Mouse (Mus musculus): ENCODE data around the gene Efna5. TPM values are rescaled to one million over a fixed set of nuclear protein-coding genes. Genes with fewer than 3 reads are reported as not detected.

The Efna5 gene
- polyA plus RNA-seq, 1 experiment from 2014 or later: 59.8 TPM

DNA sequence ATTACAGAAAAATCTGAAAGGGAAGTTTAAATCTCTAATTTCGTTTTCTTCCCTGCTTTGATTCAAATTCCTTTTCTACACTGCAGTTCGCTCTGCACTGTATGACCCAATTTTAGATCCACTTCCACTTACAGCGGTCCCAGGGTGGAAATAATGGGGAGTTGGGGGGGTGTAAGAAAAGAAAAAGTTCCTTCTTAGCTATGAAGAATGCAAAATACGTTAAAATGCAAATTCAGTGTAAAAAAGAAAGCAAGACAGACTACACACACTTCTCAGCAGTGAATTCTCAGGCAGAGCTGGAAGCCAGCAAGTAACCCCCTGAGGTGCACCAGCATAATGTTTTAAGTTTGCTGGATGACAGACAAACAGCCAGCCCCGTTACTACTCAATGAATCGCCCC lies 174.7 kb downstream of the Efna5 start:
- H3K27ac ChIP-seq: no peak overlapping the region

DNA sequence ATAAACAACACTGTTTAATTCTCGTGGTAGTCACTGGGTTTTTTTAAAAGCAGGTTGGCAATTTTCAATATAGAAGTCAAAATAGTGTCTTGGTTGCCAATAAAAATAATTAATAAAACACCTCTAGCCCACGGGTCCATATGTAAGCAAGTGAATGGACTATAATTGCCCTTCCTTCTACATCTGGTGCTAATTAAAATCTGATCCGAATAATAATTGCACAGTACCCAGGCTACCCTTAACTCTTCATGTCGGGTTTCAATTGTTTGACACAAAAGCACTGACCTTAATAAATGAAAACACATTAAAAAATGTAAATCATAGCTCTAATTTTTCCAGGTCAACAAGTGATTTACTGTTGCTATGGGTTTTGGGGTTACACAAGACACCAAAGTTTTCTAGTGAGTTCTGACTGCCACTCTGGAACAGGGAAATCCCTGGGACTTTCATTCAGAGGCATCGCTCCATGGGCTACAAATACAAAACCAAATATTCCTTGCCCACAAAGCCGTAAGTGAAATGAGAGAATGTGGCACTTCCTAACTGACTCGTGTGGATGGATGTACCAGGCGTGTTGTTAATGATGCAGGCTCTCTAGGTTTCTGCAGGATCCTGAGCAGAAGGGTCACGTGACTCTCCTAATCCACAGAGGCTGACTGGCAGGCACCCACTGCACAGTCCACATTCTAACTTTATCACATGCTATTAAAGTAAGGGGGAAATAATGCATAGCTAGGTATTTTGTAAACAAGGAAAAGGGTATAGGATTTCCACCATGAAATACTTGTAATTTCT lies 178.9 kb downstream of the Efna5 start:
- no peaks in the 10 kb centered on the region for H3K27me3 ChIP-seq (replicated peaks)
- no peak overlapping the region for H3K9ac ChIP-seq
- no peak overlapping the region for H3K4me2 ChIP-seq
- H3K9me3 ChIP-seq: no peaks in the 10 kb centered on the region
- H3K4me1 ChIP-seq: peaks cover 29% of the 10 kb centered on the region
- H3K27ac ChIP-seq: no peak overlapping the region
- ATAC-seq (replicated peaks): no peak
- no peak overlapping the region for H3K4me3 ChIP-seq
- 46% methylated on average over 9 of the region's 9 CpGs for WGBS
- no peaks in the 10 kb centered on the region for H3K36me3 ChIP-seq (replicated peaks)

More for the DNA sequence above, 174.7 kb downstream of the Efna5 start:
- H3K4me3 ChIP-seq: no peak overlapping the region
- no peak for ATAC-seq (replicated peaks)
- H3K36me3 ChIP-seq (replicated peaks): no peaks in the 10 kb centered on the region
- H3K9ac ChIP-seq: no peak overlapping the region
- no peaks in the 10 kb centered on the region for H3K27me3 ChIP-seq (replicated peaks)
- H3K4me2 ChIP-seq: no peak overlapping the region
- WGBS: 41% methylated on average over 6 of the region's 6 CpGs
- peaks cover 13% of the 10 kb centered on the region for H3K4me1 ChIP-seq
- H3K9me3 ChIP-seq: no peaks in the 10 kb centered on the region

GRCm38 (mm10) chr17:62700791-62701602 lies 180.1 kb downstream of the Efna5 start:
- H3K4me2 ChIP-seq: no peak overlapping the region
- H3K27ac ChIP-seq: no peak overlapping the region
- H3K9me3 ChIP-seq: no peaks in the 10 kb centered on the region
- no peaks in the 10 kb centered on the region for H3K36me3 ChIP-seq (replicated peaks)
- H3K4me3 ChIP-seq: no peak overlapping the region
- H3K9ac ChIP-seq: no peak overlapping the region
- 44% methylated on average over 9 of the region's 9 CpGs for WGBS
- peaks cover 29% of the 10 kb centered on the region for H3K4me1 ChIP-seq
- no peaks in the 10 kb centered on the region for H3K27me3 ChIP-seq (replicated peaks)
- 0 out of 2 replicates have a peak, but pooled peaks have one; percentile 12 for ATAC-seq (replicated peaks)

DNA sequence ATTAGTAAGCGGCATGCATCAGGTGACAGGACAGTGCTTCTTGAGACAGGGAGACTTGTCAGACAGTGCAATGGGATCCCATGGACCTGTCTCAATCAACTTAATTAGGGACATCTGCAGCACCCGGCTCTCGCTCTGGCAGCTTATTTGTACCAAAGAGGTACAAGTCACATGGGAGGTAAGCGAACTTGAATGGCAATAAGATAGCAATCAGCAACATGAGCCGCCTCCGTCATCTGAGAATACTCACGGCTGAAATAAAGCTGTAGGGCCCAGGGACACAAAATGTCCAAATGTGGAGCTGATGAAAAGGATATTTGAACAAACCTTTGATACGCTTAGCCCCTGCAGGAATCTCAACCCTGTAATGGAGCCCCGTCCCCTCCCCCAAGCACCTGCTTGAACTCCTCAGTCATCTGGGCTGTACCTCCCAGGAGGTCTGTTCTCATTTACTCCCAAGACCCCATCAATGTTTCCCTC lies 186.1 kb downstream of the Efna5 start:
- Histone ChIP-seq H3K4me2 (no peak overlapping the region), H3K36me3 (replicated peaks) (no peaks in the 10 kb centered on the region), H3K9me3 (no peaks in the 10 kb centered on the region), H3K4me1 (peaks cover 32% of the 10 kb centered on the region), H3K4me3 (no peak overlapping the region), H3K27ac (no peak overlapping the region), H3K9ac (no peak overlapping the region), H3K27me3 (replicated peaks) (no peaks in the 10 kb centered on the region)
- no peak; the same call in 1 of the 2 replicates for ATAC-seq (replicated peaks)
- WGBS: 55% methylated on average over 9 of the region's 9 CpGs

GRCm38 (mm10) chr17:62692242-62692641 lies 188.9 kb downstream of the Efna5 start:
- no peak overlapping the region; the same call in 1 of the 2 replicates for H3K27ac ChIP-seq
- no peak overlapping the region for H3K9ac ChIP-seq
- no peak for ATAC-seq (replicated peaks)
- no peaks in the 10 kb centered on the region for H3K27me3 ChIP-seq (replicated peaks)
- WGBS: 17% methylated on average over 4 of the region's 4 CpGs
- no peak overlapping the region for H3K4me3 ChIP-seq
- no peaks in the 10 kb centered on the region for H3K36me3 ChIP-seq (replicated peaks)
- H3K9me3 ChIP-seq: no peaks in the 10 kb centered on the region
- H3K4me2 ChIP-seq: no peak overlapping the region
- peaks cover 20% of the 10 kb centered on the region for H3K4me1 ChIP-seq

GRCm38 (mm10) chr17:62691201-62691715 lies 189.9 kb downstream of the Efna5 start:
- Histone ChIP-seq H3K9ac (no peak overlapping the region), H3K9me3 (no peaks in the 10 kb centered on the region), H3K27ac (no peak overlapping the region), H3K36me3 (replicated peaks) (no peaks in the 10 kb centered on the region), H3K4me2 (no peak overlapping the region), H3K4me3 (no peak overlapping the region), H3K4me1 (peaks cover 20% of the 10 kb centered on the region), H3K27me3 (replicated peaks) (no peaks in the 10 kb centered on the region)
- WGBS: 66% methylated on average over 4 of the region's 4 CpGs
- no peak for ATAC-seq (replicated peaks)

GRCm38 (mm10) chr17:62690256-62690655 lies 190.9 kb downstream of the Efna5 start:
- no peak overlapping the region for H3K4me2 ChIP-seq
- H3K36me3 ChIP-seq (replicated peaks): no peaks in the 10 kb centered on the region
- no peaks in the 10 kb centered on the region for H3K27me3 ChIP-seq (replicated peaks)
- peaks cover 18% of the 10 kb centered on the region for H3K4me1 ChIP-seq
- ATAC-seq (replicated peaks): no peak
- 54% methylated on average over 8 of the region's 8 CpGs for WGBS
- H3K9me3 ChIP-seq: no peaks in the 10 kb centered on the region
- no peak overlapping the region for H3K4me3 ChIP-seq
- no peak overlapping the region for H3K27ac ChIP-seq
- H3K9ac ChIP-seq: no peak overlapping the region

DNA sequence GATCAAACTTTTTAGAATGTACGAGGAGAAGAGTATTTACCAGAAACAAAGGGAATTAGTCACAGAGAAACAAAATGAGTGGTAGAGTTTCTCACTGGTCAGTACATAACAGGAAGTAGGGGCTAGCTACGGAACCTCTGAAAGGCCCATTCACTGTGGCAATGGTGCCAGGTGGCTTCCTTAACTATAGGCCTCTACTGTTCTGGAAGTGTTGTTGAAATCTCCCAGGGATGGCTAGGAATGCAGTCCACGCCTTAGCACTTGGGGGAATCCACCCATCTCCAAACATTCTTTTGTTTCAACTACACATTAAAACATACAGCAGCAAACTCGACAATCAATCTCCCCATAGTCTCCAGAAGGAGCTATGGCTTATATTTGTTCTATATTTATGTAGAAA lies 191.5 kb downstream of the Efna5 start:
- no peaks in the 10 kb centered on the region for H3K27me3 ChIP-seq (replicated peaks)

DNA sequence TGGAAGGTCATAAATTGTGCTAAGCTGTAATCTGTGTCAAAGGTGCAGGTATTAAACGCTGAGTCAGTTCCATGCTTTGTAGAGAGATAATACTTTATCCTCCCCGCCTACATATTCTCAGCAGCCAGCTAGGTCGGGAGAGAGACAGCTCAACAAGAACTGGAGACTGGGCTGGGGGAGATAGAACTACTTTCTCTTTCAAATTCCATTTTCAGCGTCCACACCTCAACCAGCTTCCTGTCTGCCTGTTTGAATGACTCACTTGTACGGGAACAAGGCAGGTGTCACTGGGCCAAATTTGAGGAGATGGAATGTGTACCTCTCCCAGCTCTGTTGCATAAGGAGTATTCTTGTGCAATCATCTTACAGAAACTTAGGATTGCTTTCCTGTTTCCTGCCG lies 193.7 kb downstream of the Efna5 start:
- WGBS: 39% methylated on average over 6 of the region's 6 CpGs
- no peak overlapping the region for H3K27ac ChIP-seq
- H3K4me1 ChIP-seq: peaks cover 12% of the 10 kb centered on the region
- H3K36me3 ChIP-seq (replicated peaks): no peaks in the 10 kb centered on the region
- no peak overlapping the region for H3K4me3 ChIP-seq
- no peak overlapping the region for H3K9ac ChIP-seq
- no peaks in the 10 kb centered on the region for H3K9me3 ChIP-seq
- no peak overlapping the region for H3K4me2 ChIP-seq
- ATAC-seq (replicated peaks): no peak
- H3K27me3 ChIP-seq (replicated peaks): no peaks in the 10 kb centered on the region

More for the DNA sequence above, 191.5 kb downstream of the Efna5 start:
- peaks cover 12% of the 10 kb centered on the region for H3K4me1 ChIP-seq
- no peak overlapping the region for H3K4me3 ChIP-seq
- H3K4me2 ChIP-seq: no peak overlapping the region
- no peak overlapping the region for H3K27ac ChIP-seq
- H3K9me3 ChIP-seq: no peaks in the 10 kb centered on the region
- no peak overlapping the region for H3K9ac ChIP-seq
- ATAC-seq (replicated peaks): no peak
- no peaks in the 10 kb centered on the region for H3K36me3 ChIP-seq (replicated peaks)
- 70% methylated on average over 4 of the region's 4 CpGs for WGBS

DNA sequence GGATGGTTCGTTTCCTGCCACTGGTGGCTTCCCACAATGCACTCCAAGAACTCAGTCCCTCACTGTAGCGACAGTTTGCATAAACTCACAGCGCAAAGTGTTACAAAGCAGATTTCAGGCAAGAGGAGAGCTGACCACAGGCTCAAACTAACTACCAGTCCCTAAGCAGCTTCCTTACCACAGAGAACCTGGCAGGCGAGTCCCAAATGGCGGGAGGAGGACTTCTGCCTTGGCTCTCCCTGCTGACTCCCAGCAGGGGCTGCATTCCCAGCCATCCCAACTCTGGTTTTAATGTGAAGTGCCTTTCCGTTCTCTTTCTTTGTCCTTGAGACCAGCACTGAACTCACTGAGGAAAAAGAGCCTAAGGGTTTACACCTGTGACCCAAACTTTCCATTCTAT lies 195.9 kb downstream of the Efna5 start:
- Histone ChIP-seq H3K4me3 (no peak overlapping the region), H3K4me1 (peaks cover 8% of the 10 kb centered on the region; the same call in 1 of the 2 replicates), H3K36me3 (replicated peaks) (no peaks in the 10 kb centered on the region), H3K4me2 (no peak overlapping the region), H3K27ac (no peak overlapping the region), H3K27me3 (replicated peaks) (no peaks in the 10 kb centered on the region), H3K9ac (no peak overlapping the region), H3K9me3 (no peaks in the 10 kb centered on the region)
- no peak for ATAC-seq (replicated peaks)
- 63% methylated on average over 6 of the region's 6 CpGs for WGBS

GRCm38 (mm10) chr17:62683142-62683541 lies 198.0 kb downstream of the Efna5 start:
- no peak overlapping the region for H3K4me3 ChIP-seq
- H3K36me3 ChIP-seq (replicated peaks): no peaks in the 10 kb centered on the region
- H3K4me2 ChIP-seq: no peak overlapping the region
- H3K9me3 ChIP-seq: no peaks in the 10 kb centered on the region
- 94% methylated on average over 5 of the region's 5 CpGs for WGBS
- H3K27ac ChIP-seq: no peak overlapping the region
- ATAC-seq (replicated peaks): no peak
- no peaks in the 10 kb centered on the region for H3K27me3 ChIP-seq (replicated peaks)
- H3K4me1 ChIP-seq: peaks cover 4% of the 10 kb centered on the region; the same call in 1 of the 2 replicates
- no peak overlapping the region for H3K9ac ChIP-seq

DNA sequence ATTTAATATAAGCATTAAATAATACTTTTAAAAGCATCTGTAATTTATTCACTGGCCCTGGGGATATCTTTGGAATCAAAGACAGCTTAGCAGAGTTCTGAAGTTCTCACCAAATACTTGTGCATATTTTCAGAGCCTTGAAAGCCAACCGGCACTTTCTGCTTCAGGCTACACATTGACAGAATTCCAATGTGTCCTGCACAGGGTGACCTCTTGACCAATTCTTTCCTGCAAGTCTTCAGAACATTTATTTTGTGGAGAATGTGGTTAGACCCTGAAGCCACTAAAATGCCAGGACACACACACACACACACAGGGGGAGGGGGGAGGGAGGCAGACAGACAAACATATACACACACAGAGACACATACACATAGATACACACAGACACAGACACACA lies 199.4 kb downstream of the Efna5 start:
- H3K9me3 ChIP-seq: no peaks in the 10 kb centered on the region
- H3K4me3 ChIP-seq: no peak overlapping the region
- H3K27ac ChIP-seq: no peak overlapping the region
- H3K4me2 ChIP-seq: no peak overlapping the region
- no peak overlapping the region for H3K9ac ChIP-seq
- no peak for ATAC-seq (replicated peaks)
- peaks cover 4% of the 10 kb centered on the region; the same call in 1 of the 2 replicates for H3K4me1 ChIP-seq
- H3K36me3 ChIP-seq (replicated peaks): no peaks in the 10 kb centered on the region
- WGBS: 59% methylated on average over 1 of the region's 1 CpGs
- H3K27me3 ChIP-seq (replicated peaks): no peaks in the 10 kb centered on the region

All from midbrain, embryonic 15.5 days (tissue).